Mouse (Mus musculus): Measurements from ENCODE around the gene Anapc10. TPM values are rescaled to one million over a fixed set of nuclear protein-coding genes. Genes with fewer than 3 reads are reported as not detected.
A peak's percentile ranks its signal among the peaks of the same experiment; 100 is the strongest.
"Not testable (repeated sequence)": the region's sequence is repeated elsewhere in the genome, so short reads cannot be mapped to it uniquely, and the experiment has no call there.

Gene Anapc10
- polyA plus RNA-seq (2012; ENCODE audit: insufficient read depth, insufficient read length, missing spikeins): 25.5 and 26.0 TPM in 2 replicates

- peak within 1 kb of the TSS; percentile 82 for H3K27ac ChIP-seq (replicated peaks; ENCODE audit: low read depth, low read length)
- peak within 1 kb of the TSS; percentile 88 for H3K4me3 ChIP-seq (ENCODE audit: insufficient read depth, low read depth, low read length)
- H3K4me1 ChIP-seq (ENCODE audit: control insufficient read depth, insufficient read depth, insufficient read length, low read length): no peaks in the 10 kb centered on the region
Measured at GRCm38 (mm10) chr8:79711064-79711961, at the start of gene Anapc10, which contains the start of gene Abce1. Anapc10 (plus strand) TSS chr8:79711820. Abce1 (minus strand) TSS chr8:79711740.

- peaks cover 2% of the 10 kb centered on the region; the same call in 1 of the 2 replicates for H3K4me1 ChIP-seq (ENCODE audit: control insufficient read depth, insufficient read depth, insufficient read length, low read length)
Measured at GRCm38 (mm10) chr8:79676461-79676860, 35.2 kb upstream of the Anapc10 start.

GRCm38 (mm10) chr8:79679005-79679404, 32.6 kb upstream of the Anapc10 start:
- peaks cover 2% of the 10 kb centered on the region; the same call in 1 of the 2 replicates for H3K4me1 ChIP-seq (ENCODE audit: control insufficient read depth, insufficient read depth, insufficient read length, low read length)
- H3K27ac ChIP-seq (replicated peaks; ENCODE audit: low read depth, low read length): no peak overlapping the region
- no peak overlapping the region for H3K4me3 ChIP-seq (ENCODE audit: insufficient read depth, low read depth, low read length)

More at GRCm38 (mm10) chr8:79676461-79676860, 35.2 kb upstream of the Anapc10 start:
- Histone ChIP-seq H3K4me3 (ENCODE audit: insufficient read depth, low read depth, low read length) (no peak overlapping the region), H3K27ac (replicated peaks; ENCODE audit: low read depth, low read length) (no peak overlapping the region)

- not testable (repeated sequence) for H3K4me1 ChIP-seq (ENCODE audit: control insufficient read depth, insufficient read depth, insufficient read length, low read length); H3K27ac ChIP-seq (replicated peaks; ENCODE audit: low read depth, low read length)
- peak overlapping the region; percentile 58 for H3K4me3 ChIP-seq (ENCODE audit: insufficient read depth, low read depth, low read length)
Measured at GRCm38 (mm10) chr8:79680083-79680482, 31.5 kb upstream of the Anapc10 start.

- Histone ChIP-seq H3K4me3 (ENCODE audit: insufficient read depth, low read depth, low read length) (peak overlapping the region; percentile 58), H3K27ac (replicated peaks; ENCODE audit: low read depth, low read length) (no peak overlapping the region)
Measured at GRCm38 (mm10) chr8:79680555-79680954, 31.1 kb upstream of the Anapc10 start.

GRCm38 (mm10) chr8:79680965-79681364, 30.7 kb upstream of the Anapc10 start:
- Histone ChIP-seq H3K4me1 (ENCODE audit: control insufficient read depth, insufficient read depth, insufficient read length, low read length) (peaks cover 2% of the 10 kb centered on the region; the same call in 1 of the 2 replicates), H3K4me3 (ENCODE audit: insufficient read depth, low read depth, low read length) (peak overlapping the region; percentile 58), H3K27ac (replicated peaks; ENCODE audit: low read depth, low read length) (no peak overlapping the region)

More at GRCm38 (mm10) chr8:79680555-79680954, 31.1 kb upstream of the Anapc10 start:
- H3K4me1 ChIP-seq (ENCODE audit: control insufficient read depth, insufficient read depth, insufficient read length, low read length): peaks cover 2% of the 10 kb centered on the region; the same call in 1 of the 2 replicates

- not testable (repeated sequence) for H3K4me1 ChIP-seq (ENCODE audit: control insufficient read depth, insufficient read depth, insufficient read length, low read length)
Measured at GRCm38 (mm10) chr8:79685927-79686326, 25.7 kb upstream of the Anapc10 start.

GRCm38 (mm10) chr8:79692531-79692930, 19.1 kb upstream of the Anapc10 start:
- no peak overlapping the region for H3K27ac ChIP-seq (replicated peaks; ENCODE audit: low read depth, low read length)
- H3K4me3 ChIP-seq (ENCODE audit: insufficient read depth, low read depth, low read length): no peak overlapping the region
- H3K4me1 ChIP-seq (ENCODE audit: control insufficient read depth, insufficient read depth, insufficient read length, low read length): no peaks in the 10 kb centered on the region

More at GRCm38 (mm10) chr8:79685927-79686326, 25.7 kb upstream of the Anapc10 start:
- H3K27ac ChIP-seq (replicated peaks; ENCODE audit: low read depth, low read length); H3K4me3 ChIP-seq (ENCODE audit: insufficient read depth, low read depth, low read length): not testable (repeated sequence)

GRCm38 (mm10) chr8:79706687-79707086, 4.9 kb upstream of the Anapc10 start:
- H3K27ac ChIP-seq (replicated peaks; ENCODE audit: low read depth, low read length): no peak overlapping the region
- H3K4me1 ChIP-seq (ENCODE audit: control insufficient read depth, insufficient read depth, insufficient read length, low read length): no peaks in the 10 kb centered on the region
- no peak overlapping the region for H3K4me3 ChIP-seq (ENCODE audit: insufficient read depth, low read depth, low read length)

- no peak overlapping the region for H3K4me3 ChIP-seq (ENCODE audit: insufficient read depth, low read depth, low read length)
- H3K4me1 ChIP-seq (ENCODE audit: control insufficient read depth, insufficient read depth, insufficient read length, low read length): no peaks in the 10 kb centered on the region
- H3K27ac ChIP-seq (replicated peaks; ENCODE audit: low read depth, low read length): no peak overlapping the region
Measured at GRCm38 (mm10) chr8:79712676-79713075, 1.1 kb downstream of the Anapc10 start.

- Histone ChIP-seq H3K27ac (replicated peaks; ENCODE audit: low read depth, low read length) (no peak overlapping the region), H3K4me3 (ENCODE audit: insufficient read depth, low read depth, low read length) (no peak overlapping the region), H3K4me1 (ENCODE audit: control insufficient read depth, insufficient read depth, insufficient read length, low read length) (no peaks in the 10 kb centered on the region)
Measured at GRCm38 (mm10) chr8:79721537-79721936, 9.9 kb downstream of the Anapc10 start.

- Histone ChIP-seq H3K27ac (replicated peaks; ENCODE audit: low read depth, low read length) (no peak overlapping the region), H3K4me3 (ENCODE audit: insufficient read depth, low read depth, low read length) (no peak overlapping the region), H3K4me1 (ENCODE audit: control insufficient read depth, insufficient read depth, insufficient read length, low read length) (no peaks in the 10 kb centered on the region)
Measured at GRCm38 (mm10) chr8:79723308-79723707, 11.7 kb downstream of the Anapc10 start.

GRCm38 (mm10) chr8:79724589-79724988, 13.0 kb downstream of the Anapc10 start:
- Histone ChIP-seq H3K27ac (replicated peaks; ENCODE audit: low read depth, low read length) (no peak overlapping the region), H3K4me1 (ENCODE audit: control insufficient read depth, insufficient read depth, insufficient read length, low read length) (no peaks in the 10 kb centered on the region), H3K4me3 (ENCODE audit: insufficient read depth, low read depth, low read length) (no peak overlapping the region)

- Histone ChIP-seq H3K4me3 (ENCODE audit: insufficient read depth, low read depth, low read length) (no peak overlapping the region), H3K27ac (replicated peaks; ENCODE audit: low read depth, low read length) (no peak overlapping the region)
Measured at GRCm38 (mm10) chr8:79727900-79728299, 16.3 kb downstream of the Anapc10 start.

GRCm38 (mm10) chr8:79734304-79734703, 22.7 kb downstream of the Anapc10 start:
- H3K4me1 ChIP-seq (ENCODE audit: control insufficient read depth, insufficient read depth, insufficient read length, low read length): no peaks in the 10 kb centered on the region
- no peak overlapping the region for H3K4me3 ChIP-seq (ENCODE audit: insufficient read depth, low read depth, low read length)
- H3K27ac ChIP-seq (replicated peaks; ENCODE audit: low read depth, low read length): no peak overlapping the region

More at GRCm38 (mm10) chr8:79727900-79728299, 16.3 kb downstream of the Anapc10 start:
- H3K4me1 ChIP-seq (ENCODE audit: control insufficient read depth, insufficient read depth, insufficient read length, low read length): no peaks in the 10 kb centered on the region

All from brown adipose tissue, adult 24 weeks (tissue).